Comparison of ENCODE assay signal across 9 mouse cellular contexts in the genomic region with DNA sequence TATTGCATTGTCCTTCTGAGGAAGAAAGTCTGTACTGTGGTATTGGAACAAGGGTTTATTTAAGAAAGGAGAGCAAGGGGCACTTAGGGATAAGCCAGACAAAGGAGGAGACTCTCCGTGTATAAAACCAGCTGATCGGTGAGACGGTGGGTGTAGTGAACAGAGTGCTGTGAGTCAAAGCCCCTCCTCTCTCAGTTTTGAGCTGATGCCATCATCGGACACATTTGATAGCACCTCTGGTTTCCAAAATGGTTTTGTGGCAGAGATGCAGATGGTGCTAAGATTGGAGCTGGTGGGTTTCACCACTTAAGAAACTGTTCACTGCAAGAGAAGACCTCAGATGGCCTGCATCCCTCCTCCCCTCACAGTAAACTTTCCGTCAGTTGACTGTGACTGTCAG. TPM values are rescaled to one million over a fixed set of nuclear protein-coding genes. Genes with fewer than 3 reads are reported as not detected.
DNase-seq lines count a peak whose midpoint lies in the region; ATAC-seq and TF ChIP-seq lines count a peak whose summit lies in the region.
"Had no signal": no experiment of that assay in that cellular context is flagged by ENCODE, and none has a peak within 500 bp of the region (broad histone marks: within the 10 kb centered on the region; RNA-seq: fewer than 3 reads in every experiment).

No protein-coding gene starts in this region.

- H3K4me2 ChIP-seq in forebrain, postnatal 0 days (ENCODE audit: low read depth), result peak overlapping the region; percentile 82
- H3K4me2 ChIP-seq in neural tube, embryonic 15.5 days, result peak overlapping the region; percentile 89
- H3K4me2 ChIP-seq: heart, embryonic 15.5 days had no signal

- DNase-seq in cerebellum, adult 2 months, result peak in 1 of 2 experiments; percentile 32
- no peak for DNase-seq in cerebellum, adult 9-11 months
- DNase-seq in left cerebral cortex, postnatal 14 days (ENCODE audit: low spot score in 2 of 2), result peak; percentile 45 to 72
- no peak for DNase-seq in left cerebral cortex, adult 9 months (ENCODE audit: low spot score in 2 of 2)
- DNase-seq in forebrain, postnatal 0 days, result no peak
- no peak for DNase-seq in spleen, postnatal 4 days (ENCODE audit: low spot score in 2 of 2)
- no peak for DNase-seq in liver

- 5% methylated on average over 5 of the region's 5 CpGs for WGBS in cerebellum, adult 2 months
- 46% methylated on average over 5 of the region's 5 CpGs for WGBS in forebrain, postnatal 0 days
- WGBS in neural tube, embryonic 15.5 days, result 69% methylated on average over 5 of the region's 5 CpGs

- H3K4me1 ChIP-seq in cerebellum, adult 2 months (ENCODE audit: control insufficient read depth, insufficient read depth, low read length), result peaks cover 12% of the 10 kb centered on the region; the same call in 1 of the 2 replicates
- H3K4me1 ChIP-seq in forebrain, postnatal 0 days (ENCODE audit: insufficient read depth), result peaks cover 22% of the 10 kb centered on the region
- peaks cover 37% of the 10 kb centered on the region for H3K4me1 ChIP-seq in neural tube, embryonic 15.5 days

- H3K36me3 ChIP-seq in forebrain, postnatal 0 days (ENCODE audit: insufficient read depth), result no peaks in the 10 kb centered on the region
- no peaks in the 10 kb centered on the region for H3K36me3 ChIP-seq in neural tube, embryonic 15.5 days
- H3K36me3 ChIP-seq: heart, embryonic 15.5 days had no signal

- no peaks in the 10 kb centered on the region for H3K27me3 ChIP-seq in cerebellum, adult 2 months (ENCODE audit: control insufficient read depth, insufficient read depth, low read length)
- no peaks in the 10 kb centered on the region; the same call in 1 of the 2 replicates for H3K27me3 ChIP-seq in forebrain, postnatal 0 days (ENCODE audit: insufficient read depth, low read length)
- peaks cover 19% of the 10 kb centered on the region; the same call in 1 of the 2 replicates for H3K27me3 ChIP-seq in neural tube, embryonic 15.5 days (replicated peaks)

- H3K9me3 ChIP-seq in forebrain, postnatal 0 days (ENCODE audit: low read length), result no peaks in the 10 kb centered on the region
- H3K9me3 ChIP-seq in neural tube, embryonic 15.5 days (replicated peaks), result no peaks in the 10 kb centered on the region
- H3K9me3 ChIP-seq: heart, embryonic 15.5 days had no signal

- no peak for TF ChIP-seq CTCF in cerebellum, adult 2 months (IDR thresholded peaks at IDR 0.05; ENCODE audit: borderline replicate concordance, insufficient read depth, low read depth, low read length)
- TF ChIP-seq CTCF in forebrain, postnatal 0 days (IDR thresholded peaks at IDR 0.05; ENCODE audit: low read depth), result no peak

- TF ChIP-seq POLR2A in cerebellum, adult 2 months (IDR thresholded peaks at IDR 0.05; ENCODE audit: borderline replicate concordance, insufficient read depth, low read length), result no peak

- no peak for ATAC-seq in forebrain, postnatal 0 days
- no peak for ATAC-seq in neural tube, embryonic 15.5 days (ENCODE audit: low FRiP score)

- H3K9ac ChIP-seq in forebrain, postnatal 0 days, result 0 out of 2 replicates have a peak overlapping the region, but pooled peaks have one; percentile 84
- H3K9ac ChIP-seq in neural tube, embryonic 15.5 days (replicated peaks), result no peak overlapping the region; the same call in 1 of the 2 replicates
- H3K9ac ChIP-seq: heart, embryonic 15.5 days had no signal

- peak overlapping the region; percentile 89 for H3K4me3 ChIP-seq in cerebellum, adult 2 months (replicated peaks; ENCODE audit: insufficient read depth, low read depth, low read length)
- peak overlapping the region; percentile 64 for H3K4me3 ChIP-seq in forebrain, postnatal 0 days (ENCODE audit: low read depth, low read length)
- H3K4me3 ChIP-seq in neural tube, embryonic 15.5 days (replicated peaks), result peak overlapping the region; percentile 65
- H3K4me3 ChIP-seq: heart, embryonic 15.5 days had no signal

- intact Hi-C loops in left cerebral cortex, postnatal 14 days (cut with DNase I), result loop anchor here (2.0 kb wide), 1 partner anchor 41 kb away; no protein-coding TSS in a partner anchor

- peak overlapping the region; percentile 97 for H3K27ac ChIP-seq in cerebellum, adult 2 months (ENCODE audit: insufficient read depth, low read length)
- H3K27ac ChIP-seq in forebrain, postnatal 0 days (ENCODE audit: low read depth, low read length), result no peak overlapping the region
- no peak overlapping the region for H3K27ac ChIP-seq in neural tube, embryonic 15.5 days (replicated peaks)
- H3K27ac ChIP-seq: heart, embryonic 15.5 days had no signal

RNA-seq across cellular contexts. Expression of a gene that starts 2.6 kb away (rescaled TPM):
- 206 and 213 TPM in 2 replicates for polyA plus RNA-seq in cerebellum, adult 2 months (2012; rRNA removed)
- total RNA-seq in left cerebral cortex, postnatal 14 days (2021), result 10 to 100 TPM; 82.4 to 82.7 TPM
- 43.6 and 43.9 TPM in 2 replicates for total RNA-seq in forebrain, postnatal 0 days (2014; rRNA removed)
- 32.3 and 38.8 TPM in 2 replicates for polyA plus RNA-seq in forebrain, postnatal 0 days (2015; fragmentation: Nextera tagmentation; extraction: Ambion mirVana)
- polyA plus RNA-seq in neural tube, embryonic 15.5 days (2015; fragmentation: Nextera tagmentation; extraction: Ambion mirVana), result 23.8 and 23.9 TPM in 2 replicates

Comparison
In these comparisons a context has a peak if more than half of its experiments do, and no peak if none do; other contexts are left out.
1. DNase-seq: peak in left cerebral cortex, postnatal 14 days (2 of 2); none in cerebellum, adult 9-11 months (single experiment), left cerebral cortex, adult 9 months (0 of 2), forebrain, postnatal 0 days (single experiment), spleen, postnatal 4 days (0 of 2) and liver (single experiment).
2. Peak in every context shown above with its lines, with median percentiles within 50 percentile points of each other: H3K4me3 ChIP-seq.